Mouse (Mus musculus): ENCODE measurements at regions not wholly inside any gene's neighbourhood (a gene's known extent, or its start where the extent isn't known, plus 50 kb on each side); places are given as distances from the start of the nearest gene placed in this dataset.

GRCm38 (mm10) chr4:78565356-78565755 is 353.6 kb upstream of the Ptprd start:
- no peak for TF ChIP-seq CTCF (IDR thresholded peaks at IDR 0.05; ENCODE audit: insufficient read depth, low read depth, low read length)
- no peak for TF ChIP-seq POLR2A (IDR thresholded peaks at IDR 0.05; ENCODE audit: insufficient read depth, low read depth, low read length)
